Mouse (Mus musculus) forebrain, embryonic 15.5 days (tissue): Measurements from ENCODE around the gene Pdcd5. TPM values are rescaled to one million over a fixed set of nuclear protein-coding genes. Genes with fewer than 3 reads are reported as not detected.

Source experiments
- ATAC-seq: fragments of 200-750 bp; cut with Nextera tagmentation; replicated peaks from 2 replicates; pipeline ENCODE4 v1.8.0; 2017; ENCODE audit warnings: mild to moderate bottlenecking, moderate TSS enrichment, moderate library complexity
- H3K27ac ChIP-seq: fragments of 300-500 bp; sonication (generic); replicated peaks from 2 replicates; pipeline ENCODE4 v1.5.1; 2015; ENCODE audit warnings: mild to moderate bottlenecking, inconsistent platforms
- H3K27me3 ChIP-seq: fragments of 300-500 bp; sonication (generic); 2 replicates; pipeline ENCODE4 v1.6.1; 2015; ENCODE audit warnings: inconsistent platforms
- H3K36me3 ChIP-seq: fragments of 300-500 bp; sonication (generic); 2 replicates; pipeline ENCODE4 v1.6.1; 2015; ENCODE audit warnings: mild to moderate bottlenecking, inconsistent platforms
- H3K4me1 ChIP-seq: fragments of 300-500 bp; sonication (generic); 2 replicates; pipeline ENCODE4 v1.6.1; 2015; ENCODE audit warnings: inconsistent platforms
- H3K4me2 ChIP-seq: fragments of 300-500 bp; sonication (generic); replicated peaks from 2 replicates; pipeline ENCODE4 v1.6.1; 2015; ENCODE audit warnings: mild to moderate bottlenecking, inconsistent platforms
- H3K4me3 ChIP-seq: fragments of 300-500 bp; sonication (generic); 2 replicates; pipeline ENCODE4 v1.5.1; 2015; ENCODE audit warnings: mild to moderate bottlenecking, inconsistent platforms
- H3K9ac ChIP-seq: fragments of 300-500 bp; sonication (generic); replicated peaks from 2 replicates; pipeline ENCODE4 v1.6.1; 2015; ENCODE audit warnings: mild to moderate bottlenecking, inconsistent platforms
- H3K9me3 ChIP-seq: fragments of 300-500 bp; sonication (generic); 2 replicates; pipeline ENCODE4 v1.6.1; 2016; ENCODE audit warnings: inconsistent platforms
- WGBS: fragments of 180-500 bp; shearing (Covaris S2); methylation state at CpG from one replicate; pipeline ENCODE4 v1.1.7; 2015; ENCODE audit warnings: mixed read lengths; 5-methylcytosine and 5-hydroxymethylcytosine counted together
- polyA plus RNA-seq: library from polyadenylated mRNA; unstranded; fragments of >200 nt; fragmentation: Nextera tagmentation; extraction: Ambion mirVana; gene quantifications from 2 replicates; pipeline ENCODE4 v1.2.1, GENCODE M21; 2015

Pdcd5 gene
- polyA plus RNA-seq, 1 experiment from 2014 or later: 219 TPM

DNA sequence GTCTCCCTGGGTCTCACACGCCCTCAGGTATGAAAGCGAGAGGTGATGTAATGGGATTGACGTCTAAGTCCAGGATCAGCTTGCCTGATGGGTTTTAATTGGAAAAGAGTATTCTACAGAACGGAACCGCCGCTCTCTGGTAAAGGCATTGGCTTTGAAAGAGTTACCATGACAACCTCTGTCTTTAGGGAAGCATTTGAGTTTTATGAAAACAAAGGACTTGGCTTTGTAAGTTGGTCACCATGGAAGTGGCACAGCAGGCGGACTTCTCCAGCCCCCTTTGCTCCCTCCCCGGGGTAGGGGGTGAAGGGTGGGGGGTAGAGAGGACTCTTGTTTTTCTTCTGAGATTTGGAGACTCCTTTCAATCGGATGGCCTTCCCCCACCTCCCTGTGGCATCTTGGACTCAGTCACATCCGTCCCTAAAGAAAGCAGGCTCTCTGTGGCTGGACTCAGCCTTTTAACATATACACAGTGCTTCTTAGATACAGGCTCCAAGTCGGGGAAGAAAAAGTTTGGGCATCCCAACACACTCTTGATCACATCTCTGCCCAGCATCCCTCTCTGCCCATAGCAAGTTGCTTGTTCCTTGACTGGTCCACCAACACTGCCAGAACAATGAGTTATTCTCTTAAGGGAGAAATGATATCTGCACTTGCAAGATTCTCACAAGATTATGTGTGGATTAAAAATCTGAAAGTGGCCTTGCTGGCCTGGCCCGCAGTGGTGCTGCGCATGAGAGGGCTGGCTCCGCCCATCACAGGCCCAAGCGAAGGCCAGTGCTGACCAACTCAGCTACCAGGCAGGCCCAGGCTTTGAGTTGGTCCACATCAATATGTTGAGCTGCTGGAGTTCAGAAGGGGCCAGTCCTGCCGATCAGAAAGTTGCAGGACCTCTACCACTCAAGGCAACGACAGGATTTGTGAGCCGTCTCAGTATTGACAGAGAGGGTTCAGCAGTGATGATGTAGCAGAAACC is 21.0 kb upstream of the Pdcd5 start:
- Histone ChIP-seq H3K36me3 (no peaks in the 10 kb centered on the region), H3K4me1 (peaks cover 23% of the 10 kb centered on the region), H3K9ac (no peak overlapping the region), H3K4me2 (no peak overlapping the region), H3K4me3 (no peak overlapping the region), H3K9me3 (no peaks in the 10 kb centered on the region), H3K27ac (peak overlapping the region; percentile 80), H3K27me3 (no peaks in the 10 kb centered on the region)
- peak; percentile 83 for ATAC-seq
- WGBS: 15% methylated on average over 18 of the region's 18 CpGs

DNA sequence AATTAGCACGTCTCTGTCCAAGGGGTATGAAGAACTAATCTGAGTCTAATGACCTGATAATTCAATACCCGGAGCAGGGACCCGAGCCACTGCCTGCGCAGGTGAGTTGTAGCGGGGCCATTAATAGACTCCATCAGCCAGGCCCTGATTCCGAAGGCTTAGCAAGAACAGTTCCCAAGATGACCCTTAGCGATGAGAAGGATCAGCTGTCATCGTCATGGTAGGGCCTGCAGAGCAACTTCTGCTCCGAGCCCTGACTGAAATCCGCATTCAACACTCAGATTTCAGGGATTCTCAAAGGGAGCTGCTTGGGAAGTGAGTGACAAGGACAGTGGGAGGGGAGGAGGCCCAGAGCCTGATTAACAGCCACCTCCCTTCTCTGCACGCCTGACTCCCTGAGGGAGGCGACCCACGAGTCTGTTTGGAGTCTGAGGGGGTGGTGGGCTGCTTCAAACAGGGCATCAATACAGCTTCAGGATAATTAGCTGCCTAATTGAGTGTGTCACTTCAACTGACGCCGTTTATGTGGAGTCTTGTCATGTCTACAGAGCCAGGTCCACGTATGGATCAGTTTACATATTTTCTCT is 16.6 kb upstream of the Pdcd5 start:
- 21% methylated on average over 16 of the region's 16 CpGs for WGBS
- peaks cover 20% of the 10 kb centered on the region for H3K4me1 ChIP-seq
- H3K4me3 ChIP-seq: no peak overlapping the region
- H3K27ac ChIP-seq: no peak overlapping the region
- H3K4me2 ChIP-seq: no peak overlapping the region
- H3K9ac ChIP-seq: no peak overlapping the region
- H3K27me3 ChIP-seq: no peaks in the 10 kb centered on the region
- H3K9me3 ChIP-seq: no peaks in the 10 kb centered on the region
- no peak for ATAC-seq
- no peaks in the 10 kb centered on the region for H3K36me3 ChIP-seq

DNA sequence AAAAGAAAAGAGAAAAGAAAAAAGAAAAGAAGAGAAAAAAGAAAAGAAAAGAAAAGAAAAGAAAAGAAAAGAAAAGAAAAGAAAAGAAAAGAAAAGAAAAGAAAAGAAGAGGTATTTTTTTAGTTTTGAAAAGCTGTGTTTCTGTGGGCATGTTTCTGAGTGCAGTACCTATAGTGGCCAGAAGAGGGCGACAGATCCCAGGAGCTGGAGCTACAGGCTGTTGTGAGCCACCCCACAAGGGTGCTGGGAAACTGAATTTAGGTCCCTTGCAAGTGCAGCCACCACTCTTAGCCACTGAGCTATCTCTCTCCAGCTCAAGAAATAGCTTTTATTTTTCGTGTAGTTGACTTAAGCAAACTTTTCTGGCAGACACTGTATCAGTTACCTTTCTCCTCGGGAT is 11.9 kb upstream of the Pdcd5 start:
- Histone ChIP-seq H3K4me2 (no peak overlapping the region), H3K4me3 (no peak overlapping the region), H3K4me1 (peaks cover 6% of the 10 kb centered on the region), H3K27me3 (no peaks in the 10 kb centered on the region), H3K27ac (no peak overlapping the region), H3K9ac (no peak overlapping the region), H3K36me3 (no peaks in the 10 kb centered on the region), H3K9me3 (no peaks in the 10 kb centered on the region)
- WGBS: 57% methylated on average over 3 of the region's 3 CpGs
- no peak for ATAC-seq

DNA sequence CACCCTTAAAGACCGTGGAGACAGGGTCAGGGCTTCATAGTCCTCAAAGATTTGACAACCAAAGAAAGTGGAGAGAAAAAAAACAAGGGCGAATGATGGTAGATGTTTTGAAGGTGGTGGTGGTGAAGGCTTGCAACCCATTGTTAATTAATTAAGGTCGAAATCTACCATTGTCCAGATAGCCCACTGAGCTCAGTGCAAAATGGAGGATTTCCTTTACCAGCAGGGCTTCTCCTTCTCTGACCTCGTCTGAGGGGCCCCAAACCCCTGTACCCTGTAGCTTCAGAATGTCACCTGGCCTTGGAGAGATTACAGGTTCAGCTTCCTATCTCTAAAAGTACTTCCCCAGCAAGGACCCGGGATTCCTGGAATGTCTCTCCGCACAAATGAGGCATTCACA is 10.5 kb upstream of the Pdcd5 start:
- Histone ChIP-seq H3K27me3 (no peaks in the 10 kb centered on the region), H3K4me2 (no peak overlapping the region), H3K4me3 (no peak overlapping the region), H3K4me1 (no peaks in the 10 kb centered on the region), H3K27ac (no peak overlapping the region), H3K36me3 (no peaks in the 10 kb centered on the region), H3K9ac (no peak overlapping the region), H3K9me3 (no peaks in the 10 kb centered on the region)
- ATAC-seq: no peak
- WGBS: 40% methylated on average over 6 of the region's 6 CpGs

DNA sequence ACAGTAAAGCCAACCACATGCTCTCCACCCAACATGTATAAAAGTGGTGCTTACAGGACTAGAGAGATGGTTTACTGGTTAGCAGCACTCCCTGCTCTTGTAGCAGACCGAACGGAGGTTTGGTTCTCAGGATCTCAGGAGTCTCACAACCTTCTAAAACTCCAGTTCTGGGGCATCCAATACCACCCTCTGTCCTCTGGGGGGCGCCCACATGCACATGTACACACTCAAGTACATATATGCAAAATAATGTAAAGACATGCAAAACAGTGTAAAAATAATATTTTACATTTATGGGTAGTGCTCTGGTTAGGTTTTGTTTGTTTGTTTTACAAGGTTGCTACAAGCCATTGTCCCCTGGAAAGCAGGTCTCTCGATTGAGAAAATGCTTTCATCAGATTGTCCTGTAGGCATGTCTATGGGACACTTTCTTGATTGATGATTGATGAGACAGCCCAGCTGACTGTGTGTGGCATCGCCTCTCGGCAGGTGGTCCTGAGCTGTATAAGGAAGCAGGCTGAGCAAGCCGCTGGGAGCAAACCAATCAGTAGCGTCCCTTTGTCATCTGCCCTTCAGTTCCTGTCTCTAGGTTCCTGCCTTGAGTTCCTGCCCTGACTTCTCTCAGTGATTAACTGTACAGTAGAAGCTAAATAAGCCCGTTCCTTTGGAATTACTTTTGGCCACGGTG is 4.4 kb upstream of the Pdcd5 start:
- H3K36me3 ChIP-seq: no peaks in the 10 kb centered on the region
- H3K9me3 ChIP-seq: no peaks in the 10 kb centered on the region
- H3K4me1 ChIP-seq: peaks cover 4% of the 10 kb centered on the region
- H3K27ac ChIP-seq: no peak overlapping the region
- no peak overlapping the region for H3K4me2 ChIP-seq
- ATAC-seq: no peak
- H3K4me3 ChIP-seq: no peak overlapping the region
- 83% methylated on average over 10 of the region's 10 CpGs for WGBS
- no peak overlapping the region for H3K9ac ChIP-seq
- no peaks in the 10 kb centered on the region for H3K27me3 ChIP-seq

DNA sequence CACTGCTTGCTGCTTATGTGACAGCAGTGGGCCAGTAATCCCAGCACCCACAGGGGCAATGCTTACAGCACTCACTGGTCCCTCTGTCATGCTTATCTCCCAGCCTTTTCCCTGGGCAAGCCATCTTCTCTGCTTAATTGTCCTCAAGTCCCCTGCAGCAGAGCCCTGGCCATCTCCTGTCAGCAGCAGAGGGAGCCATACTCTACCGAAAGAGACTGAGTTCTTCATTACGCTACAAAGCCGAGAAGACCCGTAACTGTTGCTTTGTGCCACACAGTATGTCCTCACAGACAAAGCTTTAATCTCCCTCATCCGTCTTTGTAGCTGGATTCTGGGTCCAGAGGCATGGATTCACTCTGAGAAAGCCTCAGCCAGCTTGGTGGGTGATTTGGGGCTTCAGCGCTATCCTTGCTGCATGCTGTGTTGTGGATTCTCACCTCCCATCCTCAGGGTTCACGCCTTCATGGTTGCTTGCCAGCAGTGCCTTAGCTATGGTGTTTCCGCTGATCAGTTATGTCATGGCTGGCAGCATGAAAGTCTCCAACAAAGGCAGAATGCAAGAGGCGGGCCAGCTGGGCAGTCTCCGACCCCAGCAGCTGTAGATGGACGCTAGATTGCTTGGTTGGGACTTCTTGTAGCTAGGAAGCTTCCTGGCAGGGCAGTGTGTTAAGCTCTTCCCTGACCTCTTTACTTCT is 3.5 kb upstream of the Pdcd5 start:
- 65% methylated on average over 11 of the region's 11 CpGs for WGBS
- Histone ChIP-seq H3K36me3 (no peaks in the 10 kb centered on the region), H3K9ac (no peak overlapping the region), H3K27ac (no peak overlapping the region), H3K27me3 (no peaks in the 10 kb centered on the region), H3K9me3 (no peaks in the 10 kb centered on the region), H3K4me3 (no peak overlapping the region), H3K4me1 (peaks cover 12% of the 10 kb centered on the region), H3K4me2 (no peak overlapping the region)
- ATAC-seq: no peak

DNA sequence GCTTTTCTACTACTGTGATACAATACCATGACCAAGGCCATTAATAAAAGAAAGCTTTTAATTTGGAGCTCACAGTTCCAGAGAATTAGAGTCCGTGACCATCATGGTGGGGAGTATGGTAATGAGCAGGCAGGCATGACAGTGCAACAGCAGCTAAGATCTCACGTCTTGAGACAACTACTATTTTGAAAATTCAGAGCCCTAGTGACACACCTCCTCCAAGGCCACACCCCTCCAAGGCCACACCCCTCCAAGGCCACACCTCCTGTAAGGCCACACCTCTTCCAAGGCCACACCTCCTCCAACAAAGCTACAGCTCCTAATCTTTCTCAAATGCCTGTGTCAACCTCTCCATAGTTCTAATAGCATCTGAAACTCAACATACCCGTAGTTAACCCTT is 1.8 kb upstream of the Pdcd5 start:
- no peak for ATAC-seq
- peaks cover 15% of the 10 kb centered on the region for H3K4me1 ChIP-seq

DNA sequence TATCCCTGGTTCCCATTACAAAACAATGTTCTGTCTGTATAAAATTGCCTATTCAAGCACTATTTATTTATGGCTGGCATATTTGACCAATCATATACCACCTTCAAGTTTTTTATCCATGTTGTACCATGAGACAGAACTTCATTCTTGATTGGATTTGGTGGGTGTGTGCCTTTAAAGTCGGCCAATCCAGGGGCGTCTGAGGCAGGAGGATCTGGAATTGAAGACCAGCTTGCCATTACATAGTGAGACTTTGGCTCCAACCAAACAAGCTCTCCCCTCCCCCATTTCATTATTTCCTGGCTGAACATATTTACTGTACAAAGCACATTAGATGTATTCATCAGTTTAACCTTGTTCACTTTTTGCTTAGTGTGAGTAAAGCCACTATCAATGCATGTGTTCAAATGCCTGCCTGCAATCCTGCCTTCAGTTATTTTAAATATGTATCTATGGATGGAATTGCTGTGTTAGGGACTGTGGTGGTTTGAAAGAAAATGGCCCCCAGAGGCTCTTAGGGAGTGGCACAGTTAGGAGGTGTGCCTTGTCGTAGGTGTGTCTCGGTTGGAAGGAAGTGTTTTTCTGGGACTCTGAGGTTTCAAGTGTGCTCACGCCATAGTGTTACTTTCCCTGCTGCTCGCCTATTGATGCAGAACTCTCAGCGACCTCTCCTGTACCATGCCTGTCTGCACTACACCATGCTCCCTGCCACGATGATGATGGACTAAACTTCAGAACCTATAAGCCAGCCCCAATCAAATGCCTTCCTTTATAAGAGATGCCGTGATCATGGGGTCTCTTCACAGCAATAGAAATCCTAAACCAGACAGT is 1.1 kb upstream of the Pdcd5 start:
- Histone ChIP-seq H3K9me3 (no peaks in the 10 kb centered on the region), H3K4me2 (no peak overlapping the region), H3K36me3 (peaks cover 21% of the 10 kb centered on the region), H3K27ac (no peak overlapping the region), H3K27me3 (no peaks in the 10 kb centered on the region), H3K4me3 (no peak overlapping the region), H3K9ac (no peak overlapping the region), H3K4me1 (peaks cover 15% of the 10 kb centered on the region)
- ATAC-seq: no peak
- WGBS: 79% methylated on average over 9 of the region's 9 CpGs

More for the DNA sequence above, 1.8 kb upstream of the Pdcd5 start:
- H3K27me3 ChIP-seq: no peaks in the 10 kb centered on the region
- no peak overlapping the region for H3K4me2 ChIP-seq
- H3K4me3 ChIP-seq: no peak overlapping the region
- H3K9ac ChIP-seq: no peak overlapping the region
- H3K36me3 ChIP-seq: peaks cover 16% of the 10 kb centered on the region
- no peaks in the 10 kb centered on the region for H3K9me3 ChIP-seq
- H3K27ac ChIP-seq: no peak overlapping the region
- WGBS: 49% methylated on average over 3 of the region's 3 CpGs

DNA sequence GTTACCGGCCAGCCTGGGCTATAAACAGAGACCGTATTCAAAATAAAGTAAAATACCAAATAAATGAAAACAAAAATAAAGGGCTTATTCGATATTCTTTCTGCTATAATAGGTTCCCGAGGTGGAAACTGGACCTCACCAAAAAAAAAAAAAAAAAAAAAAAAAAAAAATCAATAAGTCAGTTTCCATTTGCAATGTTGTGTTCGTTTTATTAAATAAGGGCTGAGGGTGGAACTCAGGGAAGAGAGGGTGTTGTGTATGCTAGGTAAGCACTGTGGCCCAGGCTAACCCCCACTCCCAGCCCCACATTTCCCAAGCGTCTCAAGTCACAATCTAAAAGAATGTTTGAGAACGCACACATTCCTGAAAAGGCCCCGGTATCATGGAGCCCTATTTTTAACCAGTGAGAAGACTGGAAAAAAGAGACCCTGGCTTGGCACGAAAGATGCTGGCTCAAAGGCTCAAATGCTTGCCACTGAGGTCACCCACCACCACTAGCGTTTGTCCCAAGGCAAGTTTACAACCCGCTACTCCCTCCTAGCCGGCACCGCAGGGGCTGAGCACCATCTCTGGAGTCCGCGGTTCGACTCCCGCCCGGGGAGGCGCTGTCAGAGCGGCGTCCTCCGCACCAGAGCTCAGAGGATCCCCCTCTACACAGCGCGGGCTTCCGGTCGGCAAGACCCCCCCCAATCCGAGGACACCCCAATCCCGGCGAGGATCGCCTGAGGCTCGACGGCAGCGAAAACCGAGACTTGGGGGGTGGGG is 822 bp downstream of the Pdcd5 start:
- Histone ChIP-seq H3K9me3 (no peaks in the 10 kb centered on the region), H3K4me1 (peaks cover 15% of the 10 kb centered on the region), H3K36me3 (peaks cover 39% of the 10 kb centered on the region), H3K27ac (peak overlapping the region; percentile 81), H3K9ac (peak overlapping the region; percentile 81), H3K4me3 (peak overlapping the region; percentile 89), H3K27me3 (no peaks in the 10 kb centered on the region), H3K4me2 (peak overlapping the region; percentile 72)
- ATAC-seq: peak; percentile 62
- WGBS: 11% methylated on average over 34 of the region's 34 CpGs

DNA sequence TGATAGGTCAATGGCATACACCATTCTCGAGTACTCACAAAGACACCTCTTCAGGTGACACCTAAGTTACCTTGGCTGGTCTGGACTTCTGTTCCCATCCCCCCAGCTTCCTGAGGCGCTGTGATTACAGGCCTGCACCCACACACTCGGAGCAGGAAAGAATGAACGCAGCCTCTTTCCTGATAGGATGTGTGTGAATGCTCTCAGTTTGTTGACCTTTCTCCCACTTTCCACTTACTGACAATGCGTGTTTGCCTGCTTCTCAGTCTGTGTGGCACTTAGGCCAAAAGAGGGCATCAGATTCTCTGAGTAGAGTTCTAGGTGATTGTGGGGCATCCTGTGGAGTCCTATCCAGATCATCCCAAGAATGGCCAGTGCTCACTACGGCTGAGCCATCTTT is 7.2 kb downstream of the Pdcd5 start:
- Histone ChIP-seq H3K4me3 (no peak overlapping the region), H3K4me2 (no peak overlapping the region), H3K4me1 (no peaks in the 10 kb centered on the region), H3K9me3 (no peaks in the 10 kb centered on the region), H3K27ac (no peak overlapping the region), H3K9ac (no peak overlapping the region), H3K27me3 (no peaks in the 10 kb centered on the region), H3K36me3 (peaks cover 79% of the 10 kb centered on the region)
- no peak for ATAC-seq
- 91% methylated on average over 6 of the region's 6 CpGs for WGBS

DNA sequence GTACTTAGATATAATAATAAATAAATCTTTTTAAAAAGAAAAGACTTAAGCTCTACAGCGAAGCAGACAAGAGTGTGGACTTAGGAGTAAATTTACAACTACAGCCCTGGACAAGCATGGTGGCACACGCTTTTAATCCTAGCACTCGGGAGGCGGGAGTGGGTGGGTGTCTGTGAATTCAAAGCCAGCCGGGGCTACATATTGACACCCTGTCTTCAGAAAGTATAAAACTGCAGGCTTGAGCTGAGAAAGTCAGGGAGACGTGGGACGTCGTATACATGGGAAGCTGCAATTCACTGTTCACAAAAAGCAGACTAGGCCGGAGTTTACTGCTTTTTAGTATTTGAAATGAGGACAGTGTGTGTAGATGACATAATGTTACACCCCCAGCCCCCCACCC is 10.4 kb downstream of the Pdcd5 start:
- ATAC-seq: no peak
- H3K36me3 ChIP-seq: peaks cover 67% of the 10 kb centered on the region
- WGBS: 95% methylated on average over 9 of the region's 9 CpGs

More for the DNA sequence above, 10.4 kb downstream of the Pdcd5 start:
- Histone ChIP-seq H3K4me2 (no peak overlapping the region), H3K9me3 (no peaks in the 10 kb centered on the region), H3K27me3 (no peaks in the 10 kb centered on the region), H3K4me3 (no peak overlapping the region), H3K27ac (no peak overlapping the region), H3K9ac (no peak overlapping the region), H3K4me1 (no peaks in the 10 kb centered on the region)
